Mouse (Mus musculus) hindbrain, embryonic 13.5 days (tissue): ENCODE measurements at regions not wholly inside any gene's neighbourhood (a gene's known extent, or its start where the extent isn't known, plus 50 kb on each side); places are given as distances from the start of the nearest gene placed in this dataset.

ENCODE experiments used
- ATAC-seq: fragments of 200-750 bp; cut with Nextera tagmentation; 2 replicates; pipeline ENCODE4 v1.8.0; 2017; ENCODE audit warnings: moderate TSS enrichment; ENCODE audit not compliant: low FRiP score
- H3K27ac ChIP-seq: fragments of 300-500 bp; sonication (generic); 2 replicates; pipeline ENCODE4 v1.5.1; 2015; ENCODE audit warnings: inconsistent platforms, mild to moderate bottlenecking, moderate library complexity
- H3K27me3 ChIP-seq: fragments of 300-500 bp; sonication (generic); 2 replicates; pipeline ENCODE4 v1.6.1; 2015; ENCODE audit warnings: mild to moderate bottlenecking, inconsistent platforms
- H3K36me3 ChIP-seq: fragments of 300-500 bp; sonication (generic); 2 replicates; pipeline ENCODE4 v1.6.1; 2015; ENCODE audit warnings: mild to moderate bottlenecking, inconsistent platforms
- H3K4me1 ChIP-seq: fragments of 300-500 bp; sonication (generic); replicated peaks from 2 replicates; pipeline ENCODE4 v1.6.1; 2015; ENCODE audit warnings: inconsistent platforms
- H3K4me2 ChIP-seq: fragments of 300-500 bp; sonication (generic); 2 replicates; pipeline ENCODE4 v1.6.1; 2015; ENCODE audit warnings: inconsistent platforms, mild to moderate bottlenecking, moderate library complexity
- H3K4me3 ChIP-seq: fragments of 300-500 bp; sonication (generic); 2 replicates; pipeline ENCODE4 v1.5.1; 2015; ENCODE audit warnings: mild to moderate bottlenecking, inconsistent platforms
- H3K9ac ChIP-seq: fragments of 300-500 bp; sonication (generic); 2 replicates; pipeline ENCODE4 v1.6.1; 2015; ENCODE audit warnings: mild to moderate bottlenecking, inconsistent platforms
- H3K9me3 ChIP-seq: fragments of 300-500 bp; sonication (generic); 2 replicates; pipeline ENCODE4 v1.6.1; 2016; ENCODE audit warnings: inconsistent platforms
- WGBS: fragments of 180-500 bp; shearing (Covaris S2); methylation state at CpG from one replicate; pipeline ENCODE4 v1.1.7; 2015; 5-methylcytosine and 5-hydroxymethylcytosine counted together

GRCm38 (mm10) chr2:171358071-171358760 is 626.6 kb downstream of the Dok5 start:
- 90% methylated on average over 8 of the region's 8 CpGs for WGBS
- no peak overlapping the region for H3K4me3 ChIP-seq

GRCm38 (mm10) chr2:171348156-171348555 is 616.5 kb downstream of the Dok5 start:
- WGBS, result 98% methylated on average over 2 of the region's 2 CpGs
- 0 out of 2 replicates have a peak, but pooled peaks cover 4% of the 10 kb centered on the region for H3K4me1 ChIP-seq
- no peaks in the 10 kb centered on the region for H3K9me3 ChIP-seq
- no peak overlapping the region for H3K4me2 ChIP-seq
- no peaks in the 10 kb centered on the region for H3K27me3 ChIP-seq
- no peaks in the 10 kb centered on the region for H3K36me3 ChIP-seq
- H3K4me3 ChIP-seq, result no peak overlapping the region
- H3K27ac ChIP-seq, result no peak overlapping the region
- no peak for ATAC-seq
- H3K9ac ChIP-seq, result no peak overlapping the region

More at GRCm38 (mm10) chr2:171358071-171358760, 626.6 kb downstream of the Dok5 start:
- peaks cover 6% of the 10 kb centered on the region; the same call in 1 of the 2 replicates for H3K9me3 ChIP-seq
- no peaks in the 10 kb centered on the region for H3K27me3 ChIP-seq
- H3K4me2 ChIP-seq, result no peak overlapping the region
- H3K4me1 ChIP-seq, result no peaks in the 10 kb centered on the region
- no peak overlapping the region for H3K9ac ChIP-seq
- ATAC-seq, result no peak
- H3K36me3 ChIP-seq, result no peaks in the 10 kb centered on the region
- no peak overlapping the region for H3K27ac ChIP-seq

GRCm38 (mm10) chr2:171333816-171334757 is 602.5 kb downstream of the Dok5 start:
- 38% methylated on average over 14 of the region's 14 CpGs for WGBS

GRCm38 (mm10) chr2:171332826-171333225 is 601.2 kb downstream of the Dok5 start:
- no peaks in the 10 kb centered on the region for H3K9me3 ChIP-seq
- H3K9ac ChIP-seq, result no peak overlapping the region
- no peaks in the 10 kb centered on the region for H3K36me3 ChIP-seq
- peaks cover 12% of the 10 kb centered on the region for H3K4me1 ChIP-seq
- no peak overlapping the region for H3K4me2 ChIP-seq
- H3K27me3 ChIP-seq, result 0 out of 2 replicates have a peak, but pooled peaks cover 2% of the 10 kb centered on the region
- no peak overlapping the region for H3K27ac ChIP-seq
- no peak for ATAC-seq
- no peak overlapping the region for H3K4me3 ChIP-seq
- WGBS, result 85% methylated on average over 8 of the region's 8 CpGs

More at GRCm38 (mm10) chr2:171333816-171334757, 602.5 kb downstream of the Dok5 start:
- Histone ChIP-seq H3K36me3 (no peaks in the 10 kb centered on the region), H3K4me1 (peaks cover 12% of the 10 kb centered on the region), H3K4me3 (no peak overlapping the region), H3K4me2 (no peak overlapping the region), H3K27ac (peak overlapping the region; percentile 35), H3K27me3 (0 out of 2 replicates have a peak, but pooled peaks cover 2% of the 10 kb centered on the region), H3K9me3 (no peaks in the 10 kb centered on the region), H3K9ac (no peak overlapping the region)
- no peak for ATAC-seq

- Histone ChIP-seq H3K9me3 (no peaks in the 10 kb centered on the region), H3K36me3 (no peaks in the 10 kb centered on the region), H3K4me1 (peaks cover 12% of the 10 kb centered on the region), H3K4me2 (no peak overlapping the region), H3K27ac (no peak overlapping the region), H3K9ac (no peak overlapping the region), H3K27me3 (0 out of 2 replicates have a peak, but pooled peaks cover 2% of the 10 kb centered on the region), H3K4me3 (no peak overlapping the region)
- WGBS, result 90% methylated on average over 3 of the region's 3 CpGs
- ATAC-seq, result no peak
These were observed 599.9 kb downstream of the Dok5 start for GRCm38 (mm10) chr2:171331529-171331928.

- WGBS, result 80% methylated on average over 3 of the region's 3 CpGs
- Histone ChIP-seq H3K4me1 (no peaks in the 10 kb centered on the region), H3K4me2 (no peak overlapping the region), H3K9me3 (no peaks in the 10 kb centered on the region), H3K9ac (no peak overlapping the region), H3K4me3 (no peak overlapping the region), H3K27ac (no peak overlapping the region), H3K27me3 (no peaks in the 10 kb centered on the region), H3K36me3 (no peaks in the 10 kb centered on the region)
- no peak for ATAC-seq
These were observed 595.3 kb downstream of the Dok5 start for GRCm38 (mm10) chr2:171326909-171327308.

GRCm38 (mm10) chr2:171308486-171308885 is 576.9 kb downstream of the Dok5 start:
- no peaks in the 10 kb centered on the region for H3K9me3 ChIP-seq
- 83% methylated on average over 4 of the region's 4 CpGs for WGBS
- no peaks in the 10 kb centered on the region for H3K36me3 ChIP-seq
- no peak overlapping the region for H3K27ac ChIP-seq
- peaks cover 8% of the 10 kb centered on the region for H3K4me1 ChIP-seq
- ATAC-seq, result no peak
- no peak overlapping the region for H3K4me2 ChIP-seq
- no peak overlapping the region for H3K4me3 ChIP-seq
- H3K9ac ChIP-seq, result no peak overlapping the region
- H3K27me3 ChIP-seq, result no peaks in the 10 kb centered on the region

GRCm38 (mm10) chr2:171306000-171306399 is 574.4 kb downstream of the Dok5 start:
- H3K9ac ChIP-seq, result no peak overlapping the region
- no peaks in the 10 kb centered on the region for H3K27me3 ChIP-seq
- no peaks in the 10 kb centered on the region for H3K9me3 ChIP-seq
- peaks cover 8% of the 10 kb centered on the region for H3K4me1 ChIP-seq
- H3K27ac ChIP-seq, result 0 out of 2 replicates have a peak overlapping the region, but pooled peaks have one; percentile 1
- 0 out of 2 replicates have a peak, but pooled peaks have one; percentile 46 for ATAC-seq
- H3K36me3 ChIP-seq, result no peaks in the 10 kb centered on the region
- no peak overlapping the region for H3K4me3 ChIP-seq
- 36% methylated on average over 12 of the region's 12 CpGs for WGBS
- 0 out of 2 replicates have a peak overlapping the region, but pooled peaks have one; percentile 1 for H3K4me2 ChIP-seq

- Histone ChIP-seq H3K4me2 (no peak overlapping the region), H3K9ac (no peak overlapping the region), H3K27me3 (no peaks in the 10 kb centered on the region), H3K4me3 (no peak overlapping the region), H3K9me3 (no peaks in the 10 kb centered on the region), H3K36me3 (no peaks in the 10 kb centered on the region), H3K27ac (no peak overlapping the region), H3K4me1 (no peaks in the 10 kb centered on the region)
- no peak for ATAC-seq
- WGBS, result 49% methylated on average over 5 of the region's 5 CpGs
These were observed 566.9 kb downstream of the Dok5 start for GRCm38 (mm10) chr2:171298519-171298918.

GRCm38 (mm10) chr2:171295603-171296002 is 564.0 kb downstream of the Dok5 start:
- no peaks in the 10 kb centered on the region for H3K4me1 ChIP-seq
- no peak for ATAC-seq
- H3K9me3 ChIP-seq, result no peaks in the 10 kb centered on the region
- no peak overlapping the region for H3K9ac ChIP-seq
- H3K4me2 ChIP-seq, result no peak overlapping the region
- WGBS, result 93% methylated on average over 5 of the region's 5 CpGs
- H3K4me3 ChIP-seq, result no peak overlapping the region
- no peak overlapping the region for H3K27ac ChIP-seq
- no peaks in the 10 kb centered on the region for H3K36me3 ChIP-seq
- H3K27me3 ChIP-seq, result no peaks in the 10 kb centered on the region

GRCm38 (mm10) chr2:171292579-171292978 is 561.0 kb downstream of the Dok5 start:
- H3K9ac ChIP-seq, result no peak overlapping the region
- H3K27me3 ChIP-seq, result no peaks in the 10 kb centered on the region
- no peak overlapping the region for H3K4me2 ChIP-seq
- H3K27ac ChIP-seq, result no peak overlapping the region
- no peaks in the 10 kb centered on the region for H3K36me3 ChIP-seq
- no peaks in the 10 kb centered on the region for H3K9me3 ChIP-seq
- no peak for ATAC-seq
- no peaks in the 10 kb centered on the region for H3K4me1 ChIP-seq
- H3K4me3 ChIP-seq, result no peak overlapping the region

GRCm38 (mm10) chr2:171285719-171286394 is 554.2 kb downstream of the Dok5 start:
- WGBS, result 20% methylated on average over 6 of the region's 6 CpGs
- H3K36me3 ChIP-seq, result no peaks in the 10 kb centered on the region
- H3K27ac ChIP-seq, result no peak overlapping the region
- H3K9me3 ChIP-seq, result 0 out of 2 replicates have a peak, but pooled peaks cover 10% of the 10 kb centered on the region
- no peak overlapping the region for H3K4me2 ChIP-seq
- no peak overlapping the region for H3K9ac ChIP-seq
- H3K4me3 ChIP-seq, result no peak overlapping the region
- H3K27me3 ChIP-seq, result no peaks in the 10 kb centered on the region
- no peak for ATAC-seq
- no peaks in the 10 kb centered on the region for H3K4me1 ChIP-seq
